Mouse (Mus musculus) induced T-regulatory cell, adult 2 months (primary cell): ENCODE measurements at regions not wholly inside any gene's neighbourhood (a gene's known extent, or its start where the extent isn't known, plus 50 kb on each side); places are given as distances from the start of the nearest gene placed in this dataset.

Experiments
- DNase-seq: peaks from one replicate; pipeline ENCODE4 v3.0.0-alpha.2; 2012; ENCODE audit warnings: low read depth

GRCm38 (mm10) chr14:47992851-47993250, 127.8 kb upstream of the Peli2 start:
- DNase-seq = no peak

- no peak for DNase-seq
Measured at GRCm38 (mm10) chr14:47998936-47999335, 121.7 kb upstream of the Peli2 start.

GRCm38 (mm10) chr14:48005092-48005928, 115.3 kb upstream of the Peli2 start:
- no peak for DNase-seq

- no peak for DNase-seq
Measured at GRCm38 (mm10) chr14:48005929-48006309, 114.7 kb upstream of the Peli2 start.

GRCm38 (mm10) chr14:48012361-48013215, 108.0 kb upstream of the Peli2 start:
- DNase-seq = no peak

- no peak for DNase-seq
Measured at GRCm38 (mm10) chr14:48013431-48013830, 107.2 kb upstream of the Peli2 start.

- no peak for DNase-seq
Measured at GRCm38 (mm10) chr14:48014776-48015175, 105.8 kb upstream of the Peli2 start.

- DNase-seq = no peak
Measured at GRCm38 (mm10) chr14:48017971-48018370, 102.7 kb upstream of the Peli2 start.

GRCm38 (mm10) chr14:48019331-48019730, 101.3 kb upstream of the Peli2 start:
- no peak for DNase-seq

GRCm38 (mm10) chr14:48022271-48022670, 98.4 kb upstream of the Peli2 start:
- no peak for DNase-seq

GRCm38 (mm10) chr14:48024051-48024693, 96.5 kb upstream of the Peli2 start:
- no peak for DNase-seq

- no peak for DNase-seq
Measured at GRCm38 (mm10) chr14:48039286-48039790, 81.3 kb upstream of the Peli2 start.

GRCm38 (mm10) chr14:48046094-48046493, 74.5 kb upstream of the Peli2 start:
- no peak for DNase-seq

- no peak for DNase-seq
Measured at GRCm38 (mm10) chr14:48046831-48047230, 73.8 kb upstream of the Peli2 start.

GRCm38 (mm10) chr14:48049698-48050459, 70.7 kb upstream of the Peli2 start:
- DNase-seq = no peak

- DNase-seq = no peak
Measured at GRCm38 (mm10) chr14:48050460-48050760, 70.2 kb upstream of the Peli2 start.

- no peak for DNase-seq
Measured at GRCm38 (mm10) chr14:48051971-48052370, 68.7 kb upstream of the Peli2 start.

- DNase-seq = no peak
Measured at GRCm38 (mm10) chr14:48052405-48052804, 68.2 kb upstream of the Peli2 start.

- no peak for DNase-seq
Measured at GRCm38 (mm10) chr14:48053151-48053550, 67.5 kb upstream of the Peli2 start.

GRCm38 (mm10) chr14:48054719-48055118, 65.9 kb upstream of the Peli2 start:
- DNase-seq = peak; percentile 11

GRCm38 (mm10) chr14:48055861-48056260, 64.8 kb upstream of the Peli2 start:
- DNase-seq = no peak
